Mouse (Mus musculus) heart, postnatal 0 days (tissue): ENCODE measurements around the gene Kcne1.

Source experiments
- CTCF ChIP-seq: IDR thresholded peaks from 2 replicates; pipeline ENCODE4 v1.5.1; 2016; ENCODE audit warnings: antibody characterized with exemption, control low read depth, low read depth
- EP300 ChIP-seq: IDR thresholded peaks from 2 replicates; pipeline ENCODE4 v1.6.1; 2016; ENCODE audit warnings: antibody characterized with exemption, low read depth

- TF ChIP-seq CTCF (no peak), EP300 (no peak)
Measured at GRCm38 (mm10) chr16:92355982-92356381, 3.3 kb downstream of the Kcne1 start.
